Mouse (Mus musculus): ENCODE measurements at regions not wholly inside any gene's neighbourhood (a gene's known extent, or its start where the extent isn't known, plus 50 kb on each side); places are given as distances from the start of the nearest gene placed in this dataset.
A peak's percentile ranks its signal among the peaks of the same experiment; 100 is the strongest.

GRCm38 (mm10) chr15:36898857-36899523 lies 108.6 kb downstream of the Zfp706 start:
- 66% methylated on average over 11 of the region's 11 CpGs for WGBS
- ATAC-seq (ENCODE audit: low read depth): no peak

GRCm38 (mm10) chr15:36898326-36898725 lies 109.2 kb downstream of the Zfp706 start:
- ATAC-seq (ENCODE audit: low read depth): no peak
- no peak overlapping the region for H3K27ac ChIP-seq (ENCODE audit: low read length)

More at GRCm38 (mm10) chr15:36898857-36899523, 108.6 kb downstream of the Zfp706 start:
- H3K36me3 ChIP-seq (ENCODE audit: control insufficient read depth, insufficient read depth, low read length): no peaks in the 10 kb centered on the region
- no peak overlapping the region for H3K4me3 ChIP-seq (ENCODE audit: low read length)
- H3K27ac ChIP-seq (ENCODE audit: low read length): no peak overlapping the region
- no peak overlapping the region for H3K9ac ChIP-seq (ENCODE audit: low read length)
- H3K4me1 ChIP-seq (replicated peaks; ENCODE audit: control insufficient read depth, insufficient read depth, low read length): peaks cover 29% of the 10 kb centered on the region
- no peaks in the 10 kb centered on the region for H3K9me3 ChIP-seq (ENCODE audit: control insufficient read depth, low read length)
- no peak overlapping the region for H3K4me2 ChIP-seq (ENCODE audit: low read depth, low read length)
- H3K27me3 ChIP-seq (ENCODE audit: control insufficient read depth, insufficient read depth, low read depth, low read length): no peaks in the 10 kb centered on the region

DNA sequence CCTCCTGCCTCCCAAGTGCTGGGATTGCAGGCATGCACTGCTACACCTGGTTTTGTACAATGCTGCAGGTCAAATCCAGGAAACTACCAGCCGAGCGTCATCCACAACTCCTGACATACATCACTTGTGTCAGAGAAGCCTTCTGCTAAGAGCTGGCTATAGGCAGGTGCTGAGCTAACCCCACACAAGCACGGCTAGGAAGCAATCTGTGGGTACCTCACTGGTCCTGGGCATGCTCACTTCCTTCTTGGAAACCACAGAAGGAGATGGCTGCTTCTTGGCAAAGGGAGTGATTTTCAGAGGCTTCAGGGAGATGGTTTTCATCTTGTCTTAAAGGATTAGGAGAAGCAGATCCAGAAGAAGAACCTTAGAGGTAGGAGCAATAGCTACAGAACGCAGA lies 111.3 kb downstream of the Zfp706 start:
- Histone ChIP-seq H3K9ac (ENCODE audit: low read length) (no peak overlapping the region), H3K4me2 (ENCODE audit: low read depth, low read length) (no peak overlapping the region), H3K27me3 (ENCODE audit: control insufficient read depth, insufficient read depth, low read depth, low read length) (no peaks in the 10 kb centered on the region; the same call in 1 of the 2 replicates), H3K4me3 (ENCODE audit: low read length) (no peak overlapping the region), H3K36me3 (ENCODE audit: control insufficient read depth, insufficient read depth, low read length) (no peaks in the 10 kb centered on the region), H3K9me3 (ENCODE audit: control insufficient read depth, low read length) (no peaks in the 10 kb centered on the region), H3K4me1 (replicated peaks; ENCODE audit: control insufficient read depth, insufficient read depth, low read length) (peaks cover 13% of the 10 kb centered on the region), H3K27ac (ENCODE audit: low read length) (no peak overlapping the region)
- ATAC-seq (ENCODE audit: low read depth): no peak
- 80% methylated on average over 4 of the region's 4 CpGs for WGBS

More at GRCm38 (mm10) chr15:36898326-36898725, 109.2 kb downstream of the Zfp706 start:
- Histone ChIP-seq H3K9me3 (ENCODE audit: control insufficient read depth, low read length) (no peaks in the 10 kb centered on the region), H3K36me3 (ENCODE audit: control insufficient read depth, insufficient read depth, low read length) (no peaks in the 10 kb centered on the region), H3K4me3 (ENCODE audit: low read length) (no peak overlapping the region), H3K9ac (ENCODE audit: low read length) (no peak overlapping the region), H3K4me2 (ENCODE audit: low read depth, low read length) (no peak overlapping the region), H3K4me1 (replicated peaks; ENCODE audit: control insufficient read depth, insufficient read depth, low read length) (peaks cover 26% of the 10 kb centered on the region), H3K27me3 (ENCODE audit: control insufficient read depth, insufficient read depth, low read depth, low read length) (no peaks in the 10 kb centered on the region)
- 87% methylated on average over 6 of the region's 6 CpGs for WGBS

- 86% methylated on average over 4 of the region's 4 CpGs for WGBS
- ATAC-seq (ENCODE audit: low read depth): no peak
- Histone ChIP-seq H3K27ac (ENCODE audit: low read length) (no peak overlapping the region), H3K4me1 (replicated peaks; ENCODE audit: control insufficient read depth, insufficient read depth, low read length) (peaks cover 5% of the 10 kb centered on the region), H3K9ac (ENCODE audit: low read length) (no peak overlapping the region), H3K4me2 (ENCODE audit: low read depth, low read length) (no peak overlapping the region), H3K4me3 (ENCODE audit: low read length) (no peak overlapping the region), H3K36me3 (ENCODE audit: control insufficient read depth, insufficient read depth, low read length) (no peaks in the 10 kb centered on the region), H3K27me3 (ENCODE audit: control insufficient read depth, insufficient read depth, low read depth, low read length) (no peaks in the 10 kb centered on the region; the same call in 1 of the 2 replicates), H3K9me3 (ENCODE audit: control insufficient read depth, low read length) (no peaks in the 10 kb centered on the region)
Measured at GRCm38 (mm10) chr15:36895031-36895430, 112.5 kb downstream of the Zfp706 start.

GRCm38 (mm10) chr15:36893407-36893969 lies 114.1 kb downstream of the Zfp706 start:
- ATAC-seq (ENCODE audit: low read depth): no peak
- no peaks in the 10 kb centered on the region for H3K36me3 ChIP-seq (ENCODE audit: control insufficient read depth, insufficient read depth, low read length)
- 46% methylated on average over 4 of the region's 4 CpGs for WGBS
- no peaks in the 10 kb centered on the region for H3K9me3 ChIP-seq (ENCODE audit: control insufficient read depth, low read length)
- no peaks in the 10 kb centered on the region; the same call in 1 of the 2 replicates for H3K27me3 ChIP-seq (ENCODE audit: control insufficient read depth, insufficient read depth, low read depth, low read length)
- H3K4me1 ChIP-seq (replicated peaks; ENCODE audit: control insufficient read depth, insufficient read depth, low read length): peaks cover 5% of the 10 kb centered on the region
- no peak overlapping the region for H3K4me2 ChIP-seq (ENCODE audit: low read depth, low read length)
- H3K4me3 ChIP-seq (ENCODE audit: low read length): no peak overlapping the region
- no peak overlapping the region for H3K27ac ChIP-seq (ENCODE audit: low read length)
- H3K9ac ChIP-seq (ENCODE audit: low read length): no peak overlapping the region

DNA sequence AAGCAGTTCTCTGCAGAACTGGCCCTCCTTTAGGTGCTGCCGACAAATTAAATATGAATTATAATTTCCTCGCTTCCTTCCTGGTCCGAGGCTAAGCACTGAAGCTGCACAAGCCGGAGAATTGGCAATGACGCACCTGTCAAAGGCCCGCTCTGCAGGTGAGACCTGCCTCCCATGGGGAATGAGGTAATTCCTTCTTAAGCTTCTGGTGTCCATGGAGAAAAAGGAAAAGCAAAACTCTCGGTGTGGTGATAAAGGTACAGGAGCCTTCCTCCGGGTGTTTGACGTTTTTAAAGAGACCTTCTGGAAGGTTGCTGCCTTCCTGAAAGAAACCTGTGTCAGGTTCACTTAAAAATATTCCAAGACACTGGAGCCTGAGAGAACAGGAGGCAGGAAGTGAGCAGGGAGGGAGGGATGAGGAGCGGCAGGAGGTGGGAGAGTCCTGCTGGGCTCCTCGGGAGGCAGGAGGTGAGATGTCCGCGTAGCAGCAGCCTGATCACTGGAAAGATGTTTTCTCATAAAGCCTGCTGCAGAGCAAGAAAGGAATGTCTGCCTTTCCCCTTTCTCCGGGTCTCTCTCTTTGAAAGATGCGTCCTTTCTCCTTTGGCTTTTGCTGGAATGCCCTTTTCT lies 114.9 kb downstream of the Zfp706 start:
- Histone ChIP-seq H3K27ac (ENCODE audit: low read length) (no peak overlapping the region), H3K4me3 (ENCODE audit: low read length) (0 out of 2 replicates have a peak overlapping the region, but pooled peaks have one; percentile 4), H3K9ac (ENCODE audit: low read length) (no peak overlapping the region), H3K27me3 (ENCODE audit: control insufficient read depth, insufficient read depth, low read depth, low read length) (no peaks in the 10 kb centered on the region; the same call in 1 of the 2 replicates), H3K4me1 (replicated peaks; ENCODE audit: control insufficient read depth, insufficient read depth, low read length) (peaks cover 5% of the 10 kb centered on the region), H3K4me2 (ENCODE audit: low read depth, low read length) (peak overlapping the region; percentile 28; the same call in 1 of the 2 replicates), H3K36me3 (ENCODE audit: control insufficient read depth, insufficient read depth, low read length) (no peaks in the 10 kb centered on the region), H3K9me3 (ENCODE audit: control insufficient read depth, low read length) (no peaks in the 10 kb centered on the region)
- ATAC-seq (ENCODE audit: low read depth): no peak
- 11% methylated on average over 15 of the region's 15 CpGs for WGBS

DNA sequence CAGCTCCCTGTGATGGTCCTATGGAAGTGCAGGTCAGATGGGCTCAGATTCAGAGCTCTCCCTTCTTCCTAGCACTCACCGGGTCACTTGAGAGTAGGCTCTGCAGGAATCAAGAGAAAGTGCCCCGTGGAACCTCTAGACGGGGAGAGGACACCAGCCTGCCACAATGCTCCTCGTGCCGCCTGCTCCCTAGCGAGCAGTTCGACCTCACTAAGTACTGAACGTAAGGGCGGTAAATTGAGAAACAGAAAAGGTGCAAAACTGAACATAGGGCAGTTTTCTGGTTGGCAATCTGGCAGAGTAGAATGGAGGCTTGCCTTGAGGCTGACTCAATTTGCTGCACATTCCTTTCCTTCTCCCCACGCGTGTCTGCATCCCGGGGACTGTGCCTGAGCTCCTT lies 115.7 kb downstream of the Zfp706 start:
- ATAC-seq (ENCODE audit: low read depth): no peak
- no peaks in the 10 kb centered on the region for H3K9me3 ChIP-seq (ENCODE audit: control insufficient read depth, low read length)
- no peaks in the 10 kb centered on the region; the same call in 1 of the 2 replicates for H3K27me3 ChIP-seq (ENCODE audit: control insufficient read depth, insufficient read depth, low read depth, low read length)
- H3K36me3 ChIP-seq (ENCODE audit: control insufficient read depth, insufficient read depth, low read length): no peaks in the 10 kb centered on the region
- H3K9ac ChIP-seq (ENCODE audit: low read length): no peak overlapping the region
- WGBS: 23% methylated on average over 12 of the region's 12 CpGs
- H3K4me1 ChIP-seq (replicated peaks; ENCODE audit: control insufficient read depth, insufficient read depth, low read length): peaks cover 5% of the 10 kb centered on the region
- no peak overlapping the region for H3K4me2 ChIP-seq (ENCODE audit: low read depth, low read length)
- no peak overlapping the region for H3K4me3 ChIP-seq (ENCODE audit: low read length)
- H3K27ac ChIP-seq (ENCODE audit: low read length): no peak overlapping the region

DNA sequence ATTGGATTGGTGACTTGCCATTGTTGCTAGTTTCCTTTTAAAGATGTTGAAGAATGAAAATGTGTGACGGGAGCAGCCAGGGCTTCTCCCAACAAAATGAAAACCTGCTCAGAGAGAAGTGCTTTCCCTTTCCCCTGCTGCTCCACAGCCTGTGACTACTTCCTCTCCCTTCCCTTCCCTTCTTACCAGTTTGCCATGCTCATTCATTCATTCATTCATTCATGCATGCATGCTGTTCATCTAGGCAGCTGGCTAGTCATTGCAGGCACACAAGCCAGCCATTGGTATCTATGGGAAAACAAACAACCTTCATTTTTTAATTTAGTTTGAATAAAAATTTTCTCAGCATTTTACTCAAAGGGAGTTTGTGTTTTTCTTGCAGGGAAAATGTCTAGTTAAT lies 116.3 kb downstream of the Zfp706 start:
- no peak overlapping the region for H3K27ac ChIP-seq (ENCODE audit: low read length)
- no peaks in the 10 kb centered on the region for H3K9me3 ChIP-seq (ENCODE audit: control insufficient read depth, low read length)
- WGBS: 70% methylated on average over 1 of the region's 1 CpGs
- H3K9ac ChIP-seq (ENCODE audit: low read length): no peak overlapping the region
- no peaks in the 10 kb centered on the region for H3K36me3 ChIP-seq (ENCODE audit: control insufficient read depth, insufficient read depth, low read length)
- H3K4me3 ChIP-seq (ENCODE audit: low read length): no peak overlapping the region
- H3K4me2 ChIP-seq (ENCODE audit: low read depth, low read length): no peak overlapping the region
- ATAC-seq (ENCODE audit: low read depth): no peak
- H3K4me1 ChIP-seq (replicated peaks; ENCODE audit: control insufficient read depth, insufficient read depth, low read length): peaks cover 5% of the 10 kb centered on the region
- H3K27me3 ChIP-seq (ENCODE audit: control insufficient read depth, insufficient read depth, low read depth, low read length): no peaks in the 10 kb centered on the region; the same call in 1 of the 2 replicates

DNA sequence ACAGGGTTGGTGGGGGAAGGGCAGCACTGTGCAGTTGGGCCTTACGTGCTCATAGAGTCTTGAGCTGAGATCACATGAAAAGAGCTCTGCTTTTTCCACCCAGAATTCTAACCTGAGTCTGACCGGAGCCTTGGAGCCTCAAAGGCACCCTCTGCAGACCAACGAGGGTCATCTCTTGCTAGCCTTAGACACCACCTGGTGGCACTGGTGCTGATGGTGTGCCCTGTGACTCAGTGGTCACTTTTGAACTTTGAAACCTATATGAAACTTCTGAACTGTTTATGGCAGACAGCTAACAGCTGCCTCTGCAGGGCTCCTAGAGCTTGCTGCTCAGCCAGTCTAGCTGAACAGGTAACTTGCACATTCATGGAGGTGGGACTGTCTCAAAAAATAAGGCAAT lies 118.5 kb downstream of the Zfp706 start:
- Histone ChIP-seq H3K9me3 (ENCODE audit: control insufficient read depth, low read length) (no peaks in the 10 kb centered on the region), H3K9ac (ENCODE audit: low read length) (no peak overlapping the region), H3K4me1 (replicated peaks; ENCODE audit: control insufficient read depth, insufficient read depth, low read length) (peaks cover 8% of the 10 kb centered on the region), H3K4me3 (ENCODE audit: low read length) (no peak overlapping the region), H3K27ac (ENCODE audit: low read length) (no peak overlapping the region), H3K36me3 (ENCODE audit: control insufficient read depth, insufficient read depth, low read length) (no peaks in the 10 kb centered on the region), H3K4me2 (ENCODE audit: low read depth, low read length) (no peak overlapping the region), H3K27me3 (ENCODE audit: control insufficient read depth, insufficient read depth, low read depth, low read length) (no peaks in the 10 kb centered on the region; the same call in 1 of the 2 replicates)
- 71% methylated on average over 3 of the region's 3 CpGs for WGBS
- ATAC-seq (ENCODE audit: low read depth): no peak
